ENCODE assay signal across 17 mouse cellular contexts in the genomic region with DNA sequence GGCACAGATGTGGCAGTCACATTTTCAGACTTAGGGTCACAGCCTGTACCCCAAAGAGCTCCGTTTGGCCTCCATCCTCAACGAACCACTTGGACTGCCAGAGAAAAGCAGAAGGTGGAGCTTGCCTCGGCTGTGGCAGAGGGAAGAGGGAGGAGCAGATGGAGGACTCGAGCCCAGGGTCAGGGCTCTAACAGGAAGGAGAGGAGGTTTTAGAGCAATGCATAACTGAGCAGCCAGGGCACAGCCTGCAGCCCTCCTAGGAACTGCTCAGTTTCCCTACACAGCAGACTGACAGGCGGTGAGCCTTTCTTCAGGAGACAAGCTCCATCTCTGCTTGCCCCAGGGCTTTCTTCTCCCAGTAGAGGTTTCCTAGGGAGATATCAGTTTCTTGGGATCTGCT.
A peak's percentile ranks its signal among the peaks of the same experiment; 100 is the strongest.
DNase-seq lines count a peak whose midpoint lies in the region; ATAC-seq lines count a peak whose summit lies in the region.
"Had no signal": no experiment of that assay in that cellular context is flagged by ENCODE, and none has a peak within 500 bp of the region (broad histone marks: within the 10 kb centered on the region; RNA-seq: fewer than 3 reads in every experiment).

No protein-coding gene starts in this region.

- 0 out of 2 replicates have a peak overlapping the region, but pooled peaks have one; percentile 8 for H3K27ac ChIP-seq in hindbrain, embryonic 13.5 days
- H3K27ac ChIP-seq in hindbrain, embryonic 16.5 days (ENCODE audit: low read depth, low read length) = no peak overlapping the region
- H3K27ac ChIP-seq: heart, embryonic 13.5 days; hindbrain, embryonic 15.5 days had no signal

- H3K4me2 ChIP-seq in hindbrain, embryonic 13.5 days = no peak overlapping the region
- no peak overlapping the region for H3K4me2 ChIP-seq in hindbrain, embryonic 16.5 days (ENCODE audit: low read length)
- H3K4me2 ChIP-seq: heart, embryonic 13.5 days; hindbrain, embryonic 15.5 days had no signal

- H3K27me3 ChIP-seq in hindbrain, embryonic 13.5 days = no peaks in the 10 kb centered on the region
- H3K27me3 ChIP-seq in hindbrain, embryonic 16.5 days (replicated peaks; ENCODE audit: control insufficient read depth, insufficient read depth, low read length) = no peaks in the 10 kb centered on the region
- H3K27me3 ChIP-seq: heart, embryonic 13.5 days; hindbrain, embryonic 15.5 days had no signal

- peak; percentile 11 for DNase-seq in R1 (ENCODE audit: low read depth, low spot score)
- no peak for DNase-seq in gastrocnemius, postnatal 36 days
- DNase-seq in right cerebral cortex, postnatal 14 days = no peak
- DNase-seq: adrenal gland, adult 2 months; cerebellum, postnatal 14 days; gastrocnemius, postnatal 10 days; kidney, adult 8-10 months; lung, adult 2 months; right cerebral cortex, adult 18-20 months; thymus, adult 18-20 months had no signal

- WGBS in hindbrain, embryonic 13.5 days = 30% methylated on average over 5 of the region's 5 CpGs
- 31% methylated on average over 5 of the region's 5 CpGs for WGBS in hindbrain, embryonic 16.5 days

- H3K9ac ChIP-seq in hindbrain, embryonic 13.5 days = no peak overlapping the region
- H3K9ac ChIP-seq in hindbrain, embryonic 16.5 days (ENCODE audit: low read depth, low read length) = no peak overlapping the region
- H3K9ac ChIP-seq: heart, embryonic 13.5 days; hindbrain, embryonic 15.5 days had no signal

- 0 out of 2 replicates have a peak, but pooled peaks have one; percentile 58 for ATAC-seq in hindbrain, embryonic 13.5 days (ENCODE audit: low FRiP score)
- ATAC-seq in hindbrain, embryonic 16.5 days = no peak
- peak; percentile 59 for ATAC-seq in erythroid progenitor cell, adult 5-6 weeks (replicated peaks; ENCODE audit: low FRiP score, poor library complexity, severe bottlenecking)
- 0 out of 2 replicates have a peak, but pooled peaks have one; percentile 16 for ATAC-seq in megakaryocyte-erythroid progenitor cell, adult 5-6 weeks (replicated peaks; ENCODE audit: low FRiP score, low TSS enrichment, poor library complexity, severe bottlenecking)

- H3K4me3 ChIP-seq in hindbrain, embryonic 13.5 days = no peak overlapping the region
- no peak overlapping the region for H3K4me3 ChIP-seq in hindbrain, embryonic 16.5 days (ENCODE audit: low read length)
- H3K4me3 ChIP-seq: erythroblast, embryonic 14.5 days; heart, embryonic 13.5 days; hindbrain, embryonic 15.5 days had no signal

- H3K9me3 ChIP-seq in hindbrain, embryonic 13.5 days = no peaks in the 10 kb centered on the region
- H3K9me3 ChIP-seq in hindbrain, embryonic 16.5 days (ENCODE audit: control insufficient read depth, low read length) = no peaks in the 10 kb centered on the region
- H3K9me3 ChIP-seq: heart, embryonic 13.5 days; hindbrain, embryonic 15.5 days had no signal

- H3K36me3 ChIP-seq in hindbrain, embryonic 13.5 days = no peaks in the 10 kb centered on the region
- H3K36me3 ChIP-seq in hindbrain, embryonic 16.5 days (ENCODE audit: control insufficient read depth, insufficient read depth, low read length) = no peaks in the 10 kb centered on the region
- H3K36me3 ChIP-seq: heart, embryonic 13.5 days; hindbrain, embryonic 15.5 days had no signal

- peaks cover 17% of the 10 kb centered on the region for H3K4me1 ChIP-seq in hindbrain, embryonic 13.5 days (replicated peaks)
- no peaks in the 10 kb centered on the region; the same call in 1 of the 2 replicates for H3K4me1 ChIP-seq in hindbrain, embryonic 16.5 days (ENCODE audit: control insufficient read depth, insufficient read depth, low read depth, low read length)

- intact Hi-C loops in gastrocnemius, postnatal 36 days (cut with DNase I) = loop anchor here (5.0 kb wide), 2 partner anchors 91 to 146 kb away; no protein-coding TSS in a partner anchor
